Mouse (Mus musculus): ENCODE results near the gene Dlg5. TPM values are rescaled to one million over a fixed set of nuclear protein-coding genes. Genes with fewer than 3 reads are reported as not detected.

The Dlg5 gene
- polyA plus RNA-seq, 1 experiment: 16.5 TPM

DNA sequence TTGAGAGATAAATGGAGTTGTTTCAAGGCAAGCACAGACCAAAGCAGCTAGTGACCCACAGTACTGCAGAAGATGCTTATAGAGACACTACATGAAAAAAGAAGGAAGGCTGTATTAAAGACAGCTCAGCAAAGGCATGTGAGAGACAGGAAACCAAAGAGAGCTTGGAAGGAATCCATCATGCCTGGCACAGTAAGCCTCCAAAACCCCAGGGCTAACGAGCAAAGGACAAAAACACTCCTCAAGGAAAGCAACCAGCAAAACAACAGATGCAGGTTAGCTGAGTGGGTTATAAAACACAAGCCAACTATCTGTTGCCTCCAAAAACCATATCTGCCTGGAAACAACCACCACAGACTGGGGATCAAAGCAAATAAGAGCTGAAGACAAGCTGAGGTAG lies 121.5 kb downstream of the Dlg5 start:
- TF ChIP-seq TCF12 (IDR thresholded peaks at IDR 0.05; ENCODE audit: insufficient read depth, poor library complexity, severe bottlenecking): no peak
- no peak for TF ChIP-seq SRF (IDR thresholded peaks at IDR 0.05; ENCODE audit: control insufficient read depth, insufficient read length, low read depth)
- TF ChIP-seq MYOD1 (IDR thresholded peaks at IDR 0.05; ENCODE audit: control insufficient read depth in 1 of 3, insufficient read length in 2 of 3, low read depth in 2 of 3): no peak
- no peak for TF ChIP-seq CEBPB (IDR thresholded peaks at IDR 0.05; ENCODE audit: insufficient read depth, poor library complexity, severe bottlenecking)
- Histone ChIP-seq H3K79me2 (ENCODE audit: control insufficient read depth, insufficient read depth) (no peaks in the 10 kb centered on the region), H3ac (ENCODE audit: control insufficient read depth, insufficient read length) (no peak overlapping the region), H3K27me3 (ENCODE audit: control insufficient read depth, insufficient read depth, insufficient read length) (no peaks in the 10 kb centered on the region), H3K4me3 (no peak overlapping the region), H3K36me3 (ENCODE audit: control insufficient read depth, insufficient read depth) (no peaks in the 10 kb centered on the region), H3K4me2 (ENCODE audit: low read depth) (no peak overlapping the region)

DNA sequence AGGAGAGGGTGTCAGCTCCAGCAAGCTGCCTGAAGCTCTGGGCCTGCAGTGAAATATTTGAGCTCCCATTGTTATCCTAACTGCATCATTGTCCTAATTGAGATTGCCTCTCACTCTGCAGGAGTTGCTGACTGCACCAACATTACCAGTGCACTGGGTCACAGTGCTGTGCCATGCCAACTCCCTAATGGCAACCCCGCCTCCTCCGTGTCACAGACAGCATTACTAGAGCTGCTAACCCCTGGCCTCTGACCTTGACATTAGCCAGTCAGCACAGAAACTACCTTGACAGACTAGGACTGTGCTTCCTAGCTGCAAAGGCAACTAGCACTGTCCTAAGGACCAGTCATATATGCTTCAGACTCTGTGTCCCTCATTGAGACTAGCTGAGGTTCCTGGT lies 139.0 kb downstream of the Dlg5 start:
- TF ChIP-seq TCF12 (IDR thresholded peaks at IDR 0.05; ENCODE audit: insufficient read depth, poor library complexity, severe bottlenecking) (no peak), TCF3 (IDR thresholded peaks at IDR 0.05; ENCODE audit: insufficient read length, low read depth) (no peak), POLR2AphosphoS2 (IDR thresholded peaks at IDR 0.05; ENCODE audit: insufficient read length, low read depth) (no peak), CEBPB (IDR thresholded peaks at IDR 0.05; ENCODE audit: insufficient read depth, poor library complexity, severe bottlenecking) (no peak)
- Histone ChIP-seq H3K79me2 (ENCODE audit: control insufficient read depth, insufficient read depth) (no peaks in the 10 kb centered on the region), H3ac (ENCODE audit: control insufficient read depth, insufficient read length) (no peak overlapping the region), H3K4me3 (no peak overlapping the region), H3K27me3 (ENCODE audit: control insufficient read depth, insufficient read depth, insufficient read length) (peaks cover 4% of the 10 kb centered on the region), H3K4me2 (ENCODE audit: low read depth) (no peak overlapping the region), H3K36me3 (ENCODE audit: control insufficient read depth, insufficient read depth) (no peaks in the 10 kb centered on the region)

DNA sequence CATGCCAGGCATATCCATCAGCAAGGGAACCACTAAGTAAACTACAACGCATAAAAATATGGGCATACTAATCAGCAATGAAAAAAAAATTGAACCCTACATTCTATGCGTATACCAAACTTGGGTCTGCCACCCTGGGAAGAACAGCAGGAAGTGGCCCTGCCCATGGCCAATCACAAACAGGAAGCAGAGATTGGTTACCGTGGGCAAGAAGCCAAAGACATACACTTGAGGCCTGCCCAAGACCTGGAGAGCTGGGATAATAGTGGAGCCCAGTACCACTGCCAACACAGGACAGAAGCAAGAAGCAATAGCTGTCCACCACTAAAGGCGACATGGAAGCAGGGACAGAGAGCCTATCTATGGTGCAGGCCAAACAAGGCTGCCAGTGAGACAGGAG lies 146.9 kb downstream of the Dlg5 start:
- Histone ChIP-seq H3K4me2 (ENCODE audit: low read depth) (no peak overlapping the region), H3ac (ENCODE audit: control insufficient read depth, insufficient read length) (no peak overlapping the region), H3K27me3 (ENCODE audit: control insufficient read depth, insufficient read depth, insufficient read length) (no peaks in the 10 kb centered on the region), H3K79me2 (ENCODE audit: control insufficient read depth, insufficient read depth) (no peaks in the 10 kb centered on the region), H3K36me3 (ENCODE audit: control insufficient read depth, insufficient read depth) (no peaks in the 10 kb centered on the region), H3K4me3 (no peak overlapping the region)
- TF ChIP-seq CEBPB (IDR thresholded peaks at IDR 0.05; ENCODE audit: insufficient read depth, poor library complexity, severe bottlenecking): no peak
- TF ChIP-seq POLR2AphosphoS2 (IDR thresholded peaks at IDR 0.05; ENCODE audit: insufficient read length, low read depth): no peak
- no peak for TF ChIP-seq MYOG (IDR thresholded peaks at IDR 0.05; ENCODE audit: control insufficient read depth in 1 of 3, insufficient read depth in 1 of 3, insufficient read length in 2 of 3, low read depth in 2 of 3)
- TF ChIP-seq REST (IDR thresholded peaks at IDR 0.05; ENCODE audit: insufficient read depth, insufficient read length): no peak
- no peak for TF ChIP-seq SRF (IDR thresholded peaks at IDR 0.05; ENCODE audit: control insufficient read depth, insufficient read length, low read depth)
- no peak for TF ChIP-seq TCF3 (IDR thresholded peaks at IDR 0.05; ENCODE audit: insufficient read length, low read depth)
- no peak for TF ChIP-seq MAX (IDR thresholded peaks at IDR 0.05; ENCODE audit: low read depth)
- TF ChIP-seq USF1 (IDR thresholded peaks at IDR 0.05; ENCODE audit: low read depth): no peak
- no peak for TF ChIP-seq MYOD1 (IDR thresholded peaks at IDR 0.05; ENCODE audit: control insufficient read depth in 1 of 3, insufficient read length in 2 of 3, low read depth in 2 of 3)
- no peak for TF ChIP-seq POLR2A (IDR thresholded peaks at IDR 0.05; ENCODE audit: insufficient read length, low read depth)
- TF ChIP-seq TCF12 (IDR thresholded peaks at IDR 0.05; ENCODE audit: insufficient read depth, poor library complexity, severe bottlenecking): no peak
- TF ChIP-seq E2F4 (IDR thresholded peaks at IDR 0.05; ENCODE audit: insufficient read depth): no peak

DNA sequence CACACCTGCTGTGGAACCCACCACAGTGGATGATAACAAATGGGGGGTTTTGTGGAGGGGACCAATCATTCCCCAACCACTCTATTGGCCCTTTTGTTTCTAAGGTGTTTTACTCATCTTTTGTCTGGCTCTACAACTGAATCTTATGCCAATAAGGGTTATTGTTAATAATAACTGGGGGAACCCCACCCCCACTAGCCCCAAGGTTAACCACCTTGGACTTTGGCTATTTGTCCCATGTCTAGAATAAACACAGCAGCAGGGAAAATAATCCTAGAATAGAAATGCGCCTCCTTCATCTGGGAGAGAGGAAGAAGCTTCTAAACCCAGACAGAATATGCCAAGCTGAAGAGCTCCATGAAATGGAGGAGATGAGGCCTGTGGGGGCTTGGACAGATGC lies 151.1 kb downstream of the Dlg5 start:
- TF ChIP-seq USF1 (IDR thresholded peaks at IDR 0.05; ENCODE audit: low read depth) (no peak), TCF3 (IDR thresholded peaks at IDR 0.05; ENCODE audit: insufficient read length, low read depth) (no peak), TCF12 (IDR thresholded peaks at IDR 0.05; ENCODE audit: insufficient read depth, poor library complexity, severe bottlenecking) (no peak), POLR2A (IDR thresholded peaks at IDR 0.05; ENCODE audit: insufficient read length, low read depth) (no peak), MYOG (IDR thresholded peaks at IDR 0.05; ENCODE audit: control insufficient read depth in 1 of 3, insufficient read depth in 1 of 3, insufficient read length in 2 of 3, low read depth in 2 of 3) (no peak), REST (IDR thresholded peaks at IDR 0.05; ENCODE audit: insufficient read depth, insufficient read length) (no peak), SRF (IDR thresholded peaks at IDR 0.05; ENCODE audit: control insufficient read depth, insufficient read length, low read depth) (no peak), POLR2AphosphoS2 (IDR thresholded peaks at IDR 0.05; ENCODE audit: insufficient read length, low read depth) (no peak), MYOD1 (IDR thresholded peaks at IDR 0.05; ENCODE audit: control insufficient read depth in 1 of 3, insufficient read length in 2 of 3, low read depth in 2 of 3) (no peak), CEBPB (IDR thresholded peaks at IDR 0.05; ENCODE audit: insufficient read depth, poor library complexity, severe bottlenecking) (no peak), E2F4 (IDR thresholded peaks at IDR 0.05; ENCODE audit: insufficient read depth) (no peak), MAX (IDR thresholded peaks at IDR 0.05; ENCODE audit: low read depth) (no peak)

DNA sequence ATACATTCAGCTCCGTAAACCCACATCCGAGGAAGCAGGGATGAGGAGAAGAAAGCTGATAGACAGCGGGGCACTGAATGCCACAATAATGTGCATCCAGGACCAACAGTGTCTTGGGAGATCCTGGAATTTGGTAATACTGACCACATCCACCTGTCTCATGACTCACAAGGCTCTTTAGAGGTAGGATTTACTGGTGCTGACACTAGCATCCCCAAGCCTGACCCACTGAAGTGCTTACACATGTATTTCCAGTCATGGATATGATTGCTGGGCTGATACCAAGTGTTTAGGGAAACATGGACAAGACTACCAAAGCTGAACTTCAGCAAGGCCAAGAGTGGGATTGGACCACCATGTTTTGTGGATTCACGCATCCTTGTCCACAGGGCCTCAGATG lies 152.5 kb downstream of the Dlg5 start:
- H3K27me3 ChIP-seq (ENCODE audit: control insufficient read depth, insufficient read depth, insufficient read length): no peaks in the 10 kb centered on the region
- no peak overlapping the region for H3K4me2 ChIP-seq (ENCODE audit: low read depth)
- no peaks in the 10 kb centered on the region for H3K36me3 ChIP-seq (ENCODE audit: control insufficient read depth, insufficient read depth)
- H3K4me3 ChIP-seq: no peak overlapping the region
- peak in 1 of 3 experiments; percentile 27 for TF ChIP-seq MYOD1 (IDR thresholded peaks at IDR 0.05; ENCODE audit: control insufficient read depth in 1 of 3, insufficient read length in 2 of 3, low read depth in 2 of 3)
- no peak for TF ChIP-seq MYOG (IDR thresholded peaks at IDR 0.05; ENCODE audit: control insufficient read depth in 1 of 3, insufficient read depth in 1 of 3, insufficient read length in 2 of 3, low read depth in 2 of 3)
- H3ac ChIP-seq (ENCODE audit: control insufficient read depth, insufficient read length): no peak overlapping the region
- H3K79me2 ChIP-seq (ENCODE audit: control insufficient read depth, insufficient read depth): no peaks in the 10 kb centered on the region

More for the DNA sequence above, 151.1 kb downstream of the Dlg5 start:
- Histone ChIP-seq H3K4me3 (no peak overlapping the region), H3K27me3 (ENCODE audit: control insufficient read depth, insufficient read depth, insufficient read length) (no peaks in the 10 kb centered on the region), H3ac (ENCODE audit: control insufficient read depth, insufficient read length) (no peak overlapping the region), H3K79me2 (ENCODE audit: control insufficient read depth, insufficient read depth) (no peaks in the 10 kb centered on the region), H3K36me3 (ENCODE audit: control insufficient read depth, insufficient read depth) (no peaks in the 10 kb centered on the region), H3K4me2 (ENCODE audit: low read depth) (no peak overlapping the region)

All from myocyte (in vitro differentiated cells).